Mouse (Mus musculus): ENCODE measurements around the gene Gm3269.
"Not testable (repeated sequence)": the region's sequence is repeated elsewhere in the genome, so short reads cannot be mapped to it uniquely, and the experiment has no call there.

The Gm3269 gene

DNA sequence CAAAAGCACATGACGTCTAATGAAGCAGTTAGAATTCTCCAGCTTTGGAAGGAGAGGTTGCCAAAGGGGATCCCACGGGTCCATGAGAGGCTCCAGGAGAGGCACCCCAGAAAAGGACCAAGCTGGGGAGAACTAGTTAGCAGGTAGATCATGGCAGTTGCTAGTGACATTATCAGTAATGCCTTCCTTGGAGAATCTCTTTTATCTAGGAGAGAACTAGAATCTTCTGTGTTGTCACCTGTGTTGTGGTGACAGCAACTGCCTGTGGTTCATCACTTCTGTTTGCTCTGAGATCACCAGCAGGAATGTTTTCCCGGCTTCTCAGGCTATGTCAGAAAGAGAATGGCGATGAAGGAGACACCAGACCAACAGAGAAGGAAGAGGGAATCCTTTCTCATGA lies at the start of gene Gm3269:
Gene Gm3269 (plus strand): TSS at position 301 of the 400 bp plus-strand sequence.
- not testable (repeated sequence) for DNase-seq

DNA sequence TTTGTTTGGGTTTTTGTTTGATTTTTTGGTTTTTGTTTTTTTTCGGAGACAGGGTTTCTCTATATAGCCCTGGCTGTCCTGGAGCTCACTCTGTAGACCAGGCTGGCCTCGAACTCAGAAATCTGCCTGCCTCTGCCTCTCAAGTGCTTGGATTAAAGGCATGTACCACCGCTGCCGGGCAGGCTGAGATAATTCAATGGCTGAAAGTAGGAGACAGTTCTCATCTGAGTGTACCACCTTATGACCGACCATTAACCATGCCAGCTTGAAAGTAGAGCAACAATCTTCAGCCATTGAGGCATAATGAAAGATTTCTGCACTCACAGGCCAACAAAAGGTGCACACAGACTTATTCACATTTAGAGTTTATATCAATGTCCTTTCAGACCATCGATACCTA lies 31.5 kb upstream of the Gm3269 start:
- DNase-seq, result peak; percentile 3 to 9

DNA sequence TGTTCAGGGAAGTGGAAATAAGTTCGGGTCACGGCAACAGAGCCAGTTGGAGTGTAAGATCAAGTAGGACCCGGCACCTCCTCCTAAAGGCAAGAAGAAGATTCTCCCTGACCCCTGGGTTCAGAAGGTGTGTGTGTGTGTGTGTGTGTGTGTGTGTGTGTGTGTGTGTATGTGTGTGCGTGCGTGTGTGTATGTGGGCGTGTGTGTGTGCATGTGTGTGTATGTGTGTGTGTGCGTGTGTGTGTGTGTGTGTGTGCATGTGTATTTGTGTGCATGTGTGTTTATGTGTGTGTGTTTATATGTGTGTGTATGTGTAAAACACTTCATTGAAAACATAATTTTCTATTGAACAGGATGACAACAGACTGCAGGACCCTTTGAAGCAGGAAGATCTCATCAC lies 16.0 kb upstream of the Gm3269 start:
- not testable (repeated sequence) for DNase-seq

DNA sequence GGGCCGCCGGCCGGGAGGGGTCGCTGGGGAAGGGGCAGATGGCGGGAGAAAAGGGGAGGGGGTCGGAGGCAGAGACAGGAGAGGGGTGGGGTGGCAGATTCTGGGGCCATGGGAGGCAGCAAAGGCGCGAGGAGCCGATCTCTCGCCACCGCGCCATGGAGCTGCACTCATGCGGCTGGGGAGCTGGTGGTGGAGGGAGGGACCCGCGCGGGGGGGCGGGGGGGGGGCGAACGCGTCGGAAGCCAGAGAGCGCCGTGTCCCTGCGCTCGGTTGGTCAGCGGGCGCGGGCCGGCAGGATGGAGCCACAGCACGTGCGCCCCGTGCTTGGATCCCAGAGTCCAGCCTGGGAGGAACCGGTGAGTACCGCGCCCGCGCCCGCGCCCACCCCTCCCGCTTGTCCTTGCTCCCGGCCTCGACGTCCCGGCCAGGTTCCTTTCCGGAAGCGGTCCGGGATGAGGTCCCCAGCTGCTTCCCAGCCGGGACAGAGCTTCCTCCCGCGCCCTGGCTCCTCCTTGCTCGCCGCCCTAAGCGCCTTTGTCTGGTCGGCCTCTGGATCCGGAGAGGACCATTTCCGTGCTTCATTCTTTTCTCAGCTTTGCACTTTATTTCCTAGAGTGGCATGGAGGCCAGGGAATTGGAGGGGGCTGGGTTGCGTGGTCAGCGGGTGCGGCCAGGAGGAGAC lies 17.5 kb downstream of the Gm3269 start, which contains the start of gene Gm3264:
Gene Gm3264 (plus strand): TSS at position 278 of the 682 bp plus-strand sequence.
- DNase-seq, result peak; percentile 2 to 9

DNA sequence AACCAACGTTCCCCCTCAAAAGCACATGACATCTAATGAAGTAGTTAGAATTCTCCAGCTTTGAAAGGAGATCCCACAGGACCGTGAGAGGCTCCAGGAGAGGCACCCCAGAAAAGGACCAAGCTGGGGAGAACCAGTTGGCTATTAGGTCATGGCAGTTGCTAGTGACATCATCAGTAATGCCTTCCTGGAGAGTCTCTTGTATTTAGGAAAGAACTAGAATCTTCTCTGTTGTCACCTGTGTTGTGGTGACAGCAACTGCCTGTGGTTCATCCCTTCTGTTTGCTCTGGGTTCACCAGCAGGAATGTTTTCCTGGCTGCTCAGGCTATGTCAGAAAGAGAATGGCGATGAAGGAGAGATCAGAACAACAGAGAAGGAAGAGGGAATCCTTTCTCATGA lies 54.2 kb downstream of the Gm3269 start, which contains the start of gene Gm3278:
Gene Gm3278 (plus strand): TSS at position 301 of the 400 bp plus-strand sequence.
- DNase-seq, result not testable (repeated sequence)

Data from cerebellum, postnatal 25 days (tissue).